Mouse (Mus musculus): ENCODE data around the gene Rnf217.

The Rnf217 gene

GRCm38 (mm10) chr10:31555433-31555960 lies 53.5 kb downstream of the Rnf217 start:
- no peak for DNase-seq (ENCODE audit: extremely low read depth, insufficient read length, low spot score)

GRCm38 (mm10) chr10:31553302-31553701 lies 55.7 kb downstream of the Rnf217 start:
- no peak for DNase-seq (ENCODE audit: extremely low read depth, insufficient read length, low spot score)

- no peak for DNase-seq (ENCODE audit: extremely low read depth, insufficient read length, low spot score)
Observed at GRCm38 (mm10) chr10:31551850-31552249, 57.1 kb downstream of the Rnf217 start.

- no peak for DNase-seq (ENCODE audit: extremely low read depth, insufficient read length, low spot score)
Observed at GRCm38 (mm10) chr10:31551362-31551761, 57.6 kb downstream of the Rnf217 start.

DNA sequence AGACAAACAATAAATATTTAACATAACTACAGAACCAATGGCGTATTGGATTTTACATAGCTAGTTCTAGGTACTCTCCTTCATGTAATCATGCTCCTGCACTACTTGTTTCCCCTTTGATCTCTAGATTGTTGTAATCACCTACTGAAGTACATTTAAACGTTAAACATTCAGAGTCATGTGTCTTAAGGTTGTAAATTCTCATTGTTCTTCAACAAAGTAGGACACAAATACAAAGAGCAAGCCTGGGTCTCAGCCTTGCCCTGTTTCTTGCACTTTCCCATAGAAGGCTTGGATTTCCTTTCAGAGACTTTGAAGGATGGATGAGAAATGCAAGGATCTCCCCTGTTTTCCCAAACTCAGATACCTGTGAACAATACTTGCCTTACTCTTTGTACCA lies 61.8 kb downstream of the Rnf217 start:
- DNase-seq (ENCODE audit: extremely low read depth, insufficient read length, low spot score) = no peak

GRCm38 (mm10) chr10:31544149-31544942 lies 64.6 kb downstream of the Rnf217 start:
- DNase-seq (ENCODE audit: extremely low read depth, insufficient read length, low spot score) = no peak

GRCm38 (mm10) chr10:31540518-31540917 lies 68.5 kb downstream of the Rnf217 start:
- no peak for DNase-seq (ENCODE audit: extremely low read depth, insufficient read length, low spot score)

- no peak for DNase-seq (ENCODE audit: extremely low read depth, insufficient read length, low spot score)
Observed at GRCm38 (mm10) chr10:31539351-31539750, 69.6 kb downstream of the Rnf217 start.

DNA sequence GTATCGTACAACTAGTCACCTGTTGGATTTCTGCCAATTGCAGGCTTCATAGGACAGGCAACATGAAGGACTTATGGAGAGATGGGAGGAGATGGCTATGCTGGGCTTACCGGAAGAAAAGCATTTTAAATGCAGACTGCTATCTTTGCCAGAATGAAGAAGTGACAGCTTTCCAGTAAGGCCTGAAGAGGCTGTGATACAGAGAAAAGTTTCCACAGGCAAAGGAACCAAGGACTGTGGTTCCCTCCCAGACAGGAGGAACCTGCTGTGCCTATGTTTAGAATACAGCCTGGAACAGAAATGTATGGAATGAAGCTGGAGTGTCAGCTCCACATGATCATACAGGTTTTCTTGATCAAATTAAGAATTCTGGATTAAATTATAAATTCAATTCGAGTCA lies 70.3 kb downstream of the Rnf217 start:
- DNase-seq (ENCODE audit: extremely low read depth, insufficient read length, low spot score) = no peak

- DNase-seq (ENCODE audit: extremely low read depth, insufficient read length, low spot score) = no peak
Observed at GRCm38 (mm10) chr10:31538243-31538642, 70.7 kb downstream of the Rnf217 start.

- no peak for DNase-seq (ENCODE audit: extremely low read depth, insufficient read length, low spot score)
Observed at GRCm38 (mm10) chr10:31537213-31537612, 71.8 kb downstream of the Rnf217 start.

DNA sequence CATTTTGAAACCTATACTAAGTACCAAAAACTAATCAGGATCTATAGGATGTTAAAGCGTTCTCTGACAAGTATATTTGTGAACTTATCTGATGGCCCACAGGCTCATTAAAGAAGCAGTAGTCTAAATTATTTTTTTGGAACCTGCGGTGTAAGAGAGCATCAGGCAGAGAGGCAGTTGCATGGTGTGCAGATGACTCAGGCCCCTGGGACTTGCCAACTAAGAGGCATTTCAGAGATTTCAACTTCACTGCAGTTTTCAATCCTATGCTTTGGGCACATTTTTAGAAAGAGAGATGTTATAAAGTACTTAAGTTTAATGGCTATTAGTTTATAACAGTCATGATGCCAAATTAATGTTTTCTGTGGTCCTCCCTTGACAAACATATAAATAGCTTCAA lies 73.9 kb downstream of the Rnf217 start:
- no peak for DNase-seq (ENCODE audit: extremely low read depth, insufficient read length, low spot score)

- no peak for DNase-seq (ENCODE audit: extremely low read depth, insufficient read length, low spot score)
Observed at GRCm38 (mm10) chr10:31533270-31533826, 75.6 kb downstream of the Rnf217 start.

GRCm38 (mm10) chr10:31532782-31533181 lies 76.2 kb downstream of the Rnf217 start:
- DNase-seq (ENCODE audit: extremely low read depth, insufficient read length, low spot score) = no peak

DNA sequence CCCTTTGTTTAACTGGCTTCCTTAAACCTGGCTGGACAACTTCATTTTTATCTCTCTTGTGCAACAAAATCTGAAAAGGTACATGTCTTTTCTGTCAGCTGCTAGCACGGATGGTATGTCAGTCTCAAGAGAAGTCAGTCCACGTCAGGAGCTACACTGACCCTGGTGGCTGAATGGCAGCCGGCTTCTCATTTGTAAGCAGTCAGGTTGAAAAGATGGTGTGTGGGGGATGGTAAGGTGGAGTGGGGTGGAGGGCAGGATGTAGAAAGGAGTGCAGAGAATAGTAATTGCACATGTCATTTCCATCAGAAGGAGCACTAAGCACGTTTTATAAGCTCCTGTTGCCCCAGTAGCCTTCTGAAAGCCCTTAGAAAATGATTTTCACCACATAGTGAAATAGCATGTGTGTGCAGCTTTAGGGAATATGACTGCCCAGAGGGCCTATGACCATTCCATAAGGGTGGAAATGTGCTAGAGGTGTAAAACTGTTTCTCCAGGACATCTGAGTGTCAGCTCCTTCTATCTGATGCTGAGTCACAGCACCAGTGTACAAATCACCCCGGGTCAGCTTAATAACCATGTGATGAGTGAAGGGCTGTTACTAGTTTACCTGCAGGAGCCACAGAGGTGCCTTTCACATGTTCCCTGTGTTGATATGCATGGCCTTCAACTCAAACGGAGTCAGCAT lies 80.5 kb downstream of the Rnf217 start:
- no peak for DNase-seq (ENCODE audit: extremely low read depth, insufficient read length, low spot score)

GRCm38 (mm10) chr10:31525705-31526104 lies 83.3 kb downstream of the Rnf217 start:
- no peak for DNase-seq (ENCODE audit: extremely low read depth, insufficient read length, low spot score)

GRCm38 (mm10) chr10:31519420-31519819 lies 89.6 kb downstream of the Rnf217 start:
- DNase-seq (ENCODE audit: extremely low read depth, insufficient read length, low spot score) = no peak

GRCm38 (mm10) chr10:31518210-31518609 lies 90.8 kb downstream of the Rnf217 start:
- DNase-seq (ENCODE audit: extremely low read depth, insufficient read length, low spot score) = no peak

- DNase-seq (ENCODE audit: extremely low read depth, insufficient read length, low spot score) = no peak
Observed at GRCm38 (mm10) chr10:31517192-31517591, 91.8 kb downstream of the Rnf217 start.

DNA sequence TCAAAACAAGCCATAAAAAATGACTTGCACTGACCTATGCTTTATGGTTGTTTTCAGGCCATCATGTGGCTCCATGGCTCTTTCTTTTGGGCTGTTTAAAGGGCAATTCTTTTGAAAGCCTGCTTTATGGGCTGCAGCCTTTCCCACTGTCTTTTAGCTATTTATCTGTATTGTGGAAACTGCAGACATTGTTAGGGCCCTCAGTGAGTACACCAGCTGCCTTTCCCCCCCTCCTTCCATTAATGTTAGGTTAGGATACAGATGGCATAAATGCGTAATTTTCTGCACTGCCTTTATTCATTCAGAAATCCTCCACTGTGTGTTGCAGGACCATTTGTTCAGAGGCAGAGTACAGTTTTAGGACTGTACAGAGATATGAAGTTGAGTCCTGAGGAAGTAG lies 93.1 kb downstream of the Rnf217 start:
- no peak for DNase-seq (ENCODE audit: extremely low read depth, insufficient read length, low spot score)

DNA sequence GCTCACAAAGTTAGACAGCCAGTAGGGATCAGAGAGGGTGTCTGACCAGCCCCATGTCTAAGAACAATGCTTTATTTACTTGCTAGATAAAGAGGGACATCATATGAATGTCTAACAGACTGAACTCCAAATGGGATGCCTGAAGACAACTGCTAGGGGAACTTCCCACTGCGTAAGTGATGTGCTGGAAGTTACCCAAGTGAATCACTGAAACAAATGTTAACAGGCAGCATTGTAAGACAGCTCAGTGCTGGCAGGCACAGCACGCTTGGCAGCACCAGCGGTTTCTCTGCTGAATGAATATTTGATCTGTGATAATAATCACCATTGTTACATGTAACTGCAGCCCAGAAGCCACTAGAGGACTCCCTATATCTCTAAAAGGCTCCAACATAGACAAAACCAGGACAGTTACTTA lies 104.8 kb downstream of the Rnf217 start:
- no peak for DNase-seq (ENCODE audit: extremely low read depth, insufficient read length, low spot score)

Data from 3134 (cell line).